ENCODE assay signal across 8 mouse cellular contexts in the genomic region with DNA sequence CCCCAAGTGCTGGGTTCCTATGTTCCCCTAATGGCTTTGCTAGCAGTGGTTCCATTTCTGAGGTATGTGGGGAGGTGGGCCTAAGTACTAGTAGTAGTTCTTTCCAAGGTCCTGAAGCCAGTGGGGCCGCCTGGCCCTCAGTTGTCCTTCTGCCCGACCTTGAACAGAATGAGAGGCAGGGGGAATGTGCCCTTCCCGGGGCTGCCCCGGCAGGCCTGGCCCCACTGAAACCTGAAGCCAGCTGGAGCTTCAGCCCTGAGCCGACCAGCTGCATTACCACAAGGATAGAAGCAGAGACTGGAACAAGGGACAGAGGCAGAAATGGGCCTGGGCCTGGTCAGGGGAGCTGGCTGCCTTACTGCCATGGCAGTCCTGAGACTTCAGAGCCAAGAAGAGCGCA. TPM values are rescaled to one million over a fixed set of nuclear protein-coding genes. Genes with fewer than 3 reads are reported as not detected.
DNase-seq lines count a peak whose midpoint lies in the region; ATAC-seq and TF ChIP-seq lines count a peak whose summit lies in the region.

No protein-coding gene starts in this region.

- no peaks in the 10 kb centered on the region for H3K9me3 ChIP-seq in neural tube, embryonic 13.5 days

- peaks cover 53% of the 10 kb centered on the region for H3K4me1 ChIP-seq in neural tube, embryonic 13.5 days (replicated peaks)

- H3K27me3 ChIP-seq in neural tube, embryonic 13.5 days = no peaks in the 10 kb centered on the region

- H3K36me3 ChIP-seq in neural tube, embryonic 13.5 days = peaks cover 22% of the 10 kb centered on the region

- no peak overlapping the region for H3K4me2 ChIP-seq in neural tube, embryonic 13.5 days

- 69% methylated on average over 6 of the region's 6 CpGs for WGBS in neural tube, embryonic 13.5 days

- peak overlapping the region; percentile 77 for H3K27ac ChIP-seq in layer of hippocampus, adult 2 months
- peak overlapping the region; percentile 76 for H3K27ac ChIP-seq in neural tube, embryonic 13.5 days (replicated peaks)

- no peak for DNase-seq in layer of hippocampus, adult 2 months (ENCODE audit: low spot score in 2 of 2)
- DNase-seq in layer of hippocampus, postnatal 25 days (ENCODE audit: extremely low spot score in 1 of 2, low spot score in 1 of 2) = no peak
- DNase-seq in heart, adult 9 months (ENCODE audit: low spot score in 2 of 2) = peak; percentile 27 to 43
- peak; percentile 39 for DNase-seq in kidney, adult 9 months
- no peak for DNase-seq in cerebellum, postnatal 10 days
- no peak for DNase-seq in spleen, adult 18-20 months
- DNase-seq in cerebellum, adult 9-11 months = no peak

- no peak overlapping the region for H3K4me3 ChIP-seq in layer of hippocampus, adult 2 months
- H3K4me3 ChIP-seq in neural tube, embryonic 13.5 days = no peak overlapping the region

- TF ChIP-seq CTCF in layer of hippocampus, adult 2 months (conservative IDR thresholded peaks at IDR 0.05) = no peak

- no peak for ATAC-seq in neural tube, embryonic 13.5 days (ENCODE audit: low read depth)

- peak overlapping the region; percentile 47 for H3K9ac ChIP-seq in neural tube, embryonic 13.5 days

RNA-seq across cellular contexts. Expression of a gene that starts 4.1 kb away (rescaled TPM):
- total RNA-seq in layer of hippocampus, adult 2 months (2021) = 10 to 100 TPM; 71.2 to 74.0 TPM
- 10 to 100 TPM; 68.2 to 77.3 TPM for total RNA-seq in layer of hippocampus, postnatal 25 days (2021)
- 16.3 and 16.9 TPM in 2 replicates for polyA plus RNA-seq in neural tube, embryonic 13.5 days (2015; fragmentation: Nextera tagmentation; extraction: Ambion mirVana)

RNA-seq across cellular contexts. Expression of a gene that starts 34.0 kb away (rescaled TPM):
- total RNA-seq in layer of hippocampus, adult 2 months (2021) = 10 to 100 TPM; 21.5 to 23.9 TPM
- total RNA-seq in layer of hippocampus, postnatal 25 days (2021) = 10 to 100 TPM; 21.9 to 22.6 TPM
- polyA plus RNA-seq in neural tube, embryonic 13.5 days (2015; fragmentation: Nextera tagmentation; extraction: Ambion mirVana) = 1.9 and 2.1 TPM in 2 replicates

RNA-seq across cellular contexts. Expression of a gene that starts 42.7 kb away (rescaled TPM):
- total RNA-seq in layer of hippocampus, adult 2 months (2021) = 100 to 1,000 TPM; 129 to 135 TPM
- total RNA-seq in layer of hippocampus, postnatal 25 days (2021) = 100 to 1,000 TPM; 139 to 144 TPM
- polyA plus RNA-seq in neural tube, embryonic 13.5 days (2015; fragmentation: Nextera tagmentation; extraction: Ambion mirVana) = 10.9 and 11.5 TPM in 2 replicates

Comparison
In these comparisons a context has a peak if more than half of its experiments do, and no peak if none do; other contexts are left out.
1. DNase-seq: peak in heart, adult 9 months (2 of 2) and kidney, adult 9 months (single experiment); none in layer of hippocampus, adult 2 months (0 of 2), layer of hippocampus, postnatal 25 days (0 of 2), cerebellum, postnatal 10 days (0 of 2), spleen, adult 18-20 months (0 of 2) and cerebellum, adult 9-11 months (single experiment).